Mouse (Mus musculus) kidney, adult 2 months (tissue): ENCODE measurements around the gene Wwc2. TPM values are rescaled to one million over a fixed set of nuclear protein-coding genes. Genes with fewer than 3 reads are reported as not detected.

Experiments
- DNase-seq: peaks from one replicate; pipeline ENCODE4 v3.0.0; 2021
- H3K27ac ChIP-seq: fragments of 200-500 bp; 2 replicates; pipeline ENCODE4 v1.5.1; 2012; ENCODE audit warnings: low read depth, low read length, control low read depth, inconsistent platforms; ENCODE audit not compliant: insufficient read depth
- H3K27me3 ChIP-seq: fragments of 200-500 bp; replicated peaks from 2 replicates; pipeline ENCODE4 v1.6.1; 2012; ENCODE audit warnings: mild to moderate bottlenecking, moderate library complexity, low read length, inconsistent platforms; ENCODE audit not compliant: control insufficient read depth, insufficient read depth
- H3K36me3 ChIP-seq: fragments of 200-500 bp; 2 replicates; pipeline ENCODE4 v1.6.1; 2012; ENCODE audit warnings: mild to moderate bottlenecking, moderate library complexity, low read length, inconsistent platforms; ENCODE audit not compliant: control insufficient read depth, insufficient read depth
- H3K4me1 ChIP-seq: fragments of 200-500 bp; 2 replicates; pipeline ENCODE4 v1.6.1; 2011; ENCODE audit warnings: low read length; ENCODE audit not compliant: control insufficient read depth, insufficient read depth
- H3K4me3 ChIP-seq: fragments of 200-500 bp; 2 replicates; pipeline ENCODE4 v1.5.1; 2011; ENCODE audit warnings: mild to moderate bottlenecking, low read depth, low read length, control low read depth; ENCODE audit not compliant: insufficient read depth
- CTCF ChIP-seq: fragments of 200-500 bp; conservative IDR thresholded peaks from 2 replicates; pipeline ENCODE4 v1.5.1; 2011; ENCODE audit warnings: low read depth, mild to moderate bottlenecking, control low read depth, low read length, moderate library complexity, mixed read lengths; ENCODE audit not compliant: insufficient read depth, insufficient read length
- POLR2A ChIP-seq: fragments of 200-500 bp; IDR thresholded peaks from one replicate; pipeline ENCODE4 v1.6.1; 2011; ENCODE audit warnings: low read depth, low read length, control low read depth
- WGBS: fragments of 180-500 bp; shearing (Covaris S2); methylation state at CpG from one replicate; pipeline ENCODE4 v1.1.7; 2018; 5-methylcytosine and 5-hydroxymethylcytosine counted together
- polyA plus RNA-seq: library from polyadenylated mRNA; depleted of rRNA; stranded (reverse); fragments of >200 nt; gene quantifications from 2 replicates; pipeline ENCODE4 v1.2.3, GENCODE M21; 2012; rRNA removed

The Wwc2 gene
- polyA plus RNA-seq, 1 experiment, result 20.4 TPM

- Histone ChIP-seq H3K36me3 (no peaks in the 10 kb centered on the region), H3K4me1 (no peaks in the 10 kb centered on the region), H3K27me3 (no peaks in the 10 kb centered on the region), H3K27ac (no peak overlapping the region), H3K4me3 (no peak overlapping the region)
- TF ChIP-seq POLR2A (no peak), CTCF (no peak)
- 43% methylated on average over 10 of the region's 10 CpGs for WGBS
- no peak for DNase-seq
These were observed 203.0 kb downstream of the Wwc2 start for GRCm38 (mm10) chr8:47787705-47788104.

- no peaks in the 10 kb centered on the region for H3K36me3 ChIP-seq
- H3K27ac ChIP-seq, result no peak overlapping the region
- WGBS, result 87% methylated on average over 15 of the region's 15 CpGs
- no peak for TF ChIP-seq CTCF
- TF ChIP-seq POLR2A, result no peak
- no peak for DNase-seq
- no peaks in the 10 kb centered on the region for H3K27me3 ChIP-seq
- no peaks in the 10 kb centered on the region for H3K4me1 ChIP-seq
- no peak overlapping the region for H3K4me3 ChIP-seq
These were observed 204.4 kb downstream of the Wwc2 start for GRCm38 (mm10) chr8:47786323-47786722.

DNA sequence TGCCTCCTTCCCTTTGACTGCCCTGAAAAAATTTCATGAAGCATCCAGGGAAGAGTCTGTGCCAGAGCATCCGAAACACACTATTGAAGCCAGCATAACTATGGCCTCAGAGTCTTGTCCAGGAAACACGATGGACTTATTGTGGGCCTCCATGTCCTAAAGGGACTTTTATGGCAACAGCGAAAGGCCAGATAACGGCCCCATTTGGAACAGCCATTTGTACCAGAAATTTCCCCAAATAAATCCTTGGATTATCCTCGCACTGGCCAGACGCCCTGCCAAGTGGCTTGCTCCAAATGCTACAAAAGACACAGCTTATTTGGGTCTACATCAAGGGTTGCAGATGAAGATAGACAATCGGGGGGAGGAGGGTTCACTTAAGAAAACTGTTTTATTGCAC lies 206.3 kb downstream of the Wwc2 start:
- no peak overlapping the region for H3K4me3 ChIP-seq
- TF ChIP-seq CTCF (no peak), POLR2A (no peak)
- no peaks in the 10 kb centered on the region; the same call in 1 of the 2 replicates for H3K4me1 ChIP-seq
- H3K27ac ChIP-seq, result no peak overlapping the region
- no peak for DNase-seq
- H3K36me3 ChIP-seq, result no peaks in the 10 kb centered on the region
- 77% methylated on average over 7 of the region's 7 CpGs for WGBS
- H3K27me3 ChIP-seq, result no peaks in the 10 kb centered on the region

GRCm38 (mm10) chr8:47783944-47784343 lies 206.8 kb downstream of the Wwc2 start:
- Histone ChIP-seq H3K36me3 (no peaks in the 10 kb centered on the region), H3K4me3 (no peak overlapping the region), H3K27me3 (no peaks in the 10 kb centered on the region), H3K4me1 (no peaks in the 10 kb centered on the region; the same call in 1 of the 2 replicates), H3K27ac (no peak overlapping the region)
- WGBS, result 92% methylated on average over 6 of the region's 6 CpGs
- TF ChIP-seq POLR2A (no peak), CTCF (no peak)
- DNase-seq, result no peak

- WGBS, result 91% methylated on average over 2 of the region's 2 CpGs
- Histone ChIP-seq H3K27me3 (no peaks in the 10 kb centered on the region), H3K36me3 (no peaks in the 10 kb centered on the region), H3K27ac (no peak overlapping the region), H3K4me1 (no peaks in the 10 kb centered on the region; the same call in 1 of the 2 replicates), H3K4me3 (no peak overlapping the region)
- no peak for TF ChIP-seq CTCF
- no peak for TF ChIP-seq POLR2A
- no peak for DNase-seq
These were observed 207.2 kb downstream of the Wwc2 start for GRCm38 (mm10) chr8:47783544-47783943.

GRCm38 (mm10) chr8:47781881-47782280 lies 208.8 kb downstream of the Wwc2 start:
- WGBS, result 79% methylated on average over 4 of the region's 4 CpGs
- H3K36me3 ChIP-seq, result no peaks in the 10 kb centered on the region
- TF ChIP-seq CTCF, result no peak
- TF ChIP-seq POLR2A, result no peak
- H3K4me1 ChIP-seq, result peaks cover 3% of the 10 kb centered on the region; the same call in 1 of the 2 replicates
- no peak overlapping the region for H3K4me3 ChIP-seq
- H3K27ac ChIP-seq, result no peak overlapping the region
- H3K27me3 ChIP-seq, result no peaks in the 10 kb centered on the region
- peak; percentile 70 for DNase-seq

DNA sequence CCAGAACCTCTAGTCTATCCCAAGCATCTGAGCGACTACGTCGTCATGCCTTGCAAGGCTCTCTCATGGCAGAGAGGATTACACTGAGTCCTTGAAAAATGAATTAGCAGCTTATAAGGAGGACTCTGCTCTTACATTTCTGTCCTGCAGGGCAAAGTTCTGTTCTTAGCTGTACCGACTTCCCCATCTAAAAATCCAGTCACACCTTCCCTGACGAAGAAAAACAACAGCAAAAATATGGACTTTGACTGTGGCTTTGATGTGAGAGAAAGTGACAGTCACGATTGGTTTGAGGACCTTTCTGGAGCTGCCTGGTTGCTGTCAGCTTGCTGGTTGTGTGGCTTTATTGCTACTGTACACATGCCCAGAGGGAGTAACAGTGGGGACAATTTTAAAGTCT lies 211.1 kb downstream of the Wwc2 start:
- peak; percentile 74 for DNase-seq
- Histone ChIP-seq H3K27me3 (no peaks in the 10 kb centered on the region), H3K4me1 (peaks cover 3% of the 10 kb centered on the region; the same call in 1 of the 2 replicates), H3K36me3 (no peaks in the 10 kb centered on the region), H3K4me3 (no peak overlapping the region), H3K27ac (peak overlapping the region; percentile 22; the same call in 1 of the 2 replicates)
- TF ChIP-seq CTCF (no peak), POLR2A (no peak)
- WGBS, result 46% methylated on average over 6 of the region's 6 CpGs

GRCm38 (mm10) chr8:47777415-47777814 lies 213.3 kb downstream of the Wwc2 start:
- H3K4me3 ChIP-seq, result no peak overlapping the region
- H3K4me1 ChIP-seq, result peaks cover 3% of the 10 kb centered on the region; the same call in 1 of the 2 replicates
- TF ChIP-seq CTCF (no peak), POLR2A (no peak)
- H3K36me3 ChIP-seq, result no peaks in the 10 kb centered on the region
- no peak for DNase-seq
- WGBS, result 86% methylated on average over 7 of the region's 7 CpGs
- no peaks in the 10 kb centered on the region for H3K27me3 ChIP-seq
- no peak overlapping the region for H3K27ac ChIP-seq

Other genes starting within 250 kb of the Wwc2 start
- gene Cldn24, start 168.8 kb downstream of the Wwc2 start, polyA plus RNA-seq, result not detected in 2 replicates
- 0.77 and 1.3 TPM in 2 replicates for gene Cldn22, start 166.4 kb downstream of the Wwc2 start, polyA plus RNA-seq
- gene Dctd, start 108.2 kb upstream of the Wwc2 start, polyA plus RNA-seq, result 1.3 and 1.8 TPM in 2 replicates